Mouse (Mus musculus) MEL (cell line): ENCODE results near the gene Kcnc3.

Experiments used
- CHD2 ChIP-seq: IDR thresholded peaks from 2 replicates; pipeline ENCODE4 v1.6.1; 2011; ENCODE audit warnings: low read length, improper control_type of control experiment
- CTCF ChIP-seq, 3 experiments: IDR thresholded peaks in 2 of 3; conservative IDR thresholded peaks in 1 of 3; 2 replicates each; pipeline ENCODE4 v1.5.1; 2011 to 2012; ENCODE audit warnings: low read length in 3 of 3, low read depth in 2 of 3, mild to moderate bottlenecking in 2 of 3, improper control_type of control experiment in 1 of 3, inconsistent platforms in 1 of 3, mixed read lengths in 1 of 3, moderate library complexity in 1 of 3; ENCODE audit not compliant: control insufficient read depth in 1 of 3, insufficient read depth in 1 of 3, poor library complexity in 1 of 3, severe bottlenecking in 1 of 3
- E2F4 ChIP-seq: IDR thresholded peaks from 2 replicates; pipeline ENCODE4 v1.6.1; 2011; ENCODE audit warnings: low read depth, low read length, improper control_type of control experiment, borderline replicate concordance
- EP300 ChIP-seq, 2 experiments: IDR thresholded peaks; 2 replicates each; pipeline ENCODE4 v1.6.1; 2011; ENCODE audit warnings: improper control_type of control experiment in 2 of 2, low read length in 2 of 2, low read depth in 1 of 2, mild to moderate bottlenecking in 1 of 2
- GATA1 ChIP-seq: IDR thresholded peaks from 2 replicates; pipeline ENCODE4 v1.6.1; 2011; ENCODE audit warnings: low read depth, low read length, improper control_type of control experiment
- MAFK ChIP-seq: IDR thresholded peaks from 2 replicates; pipeline ENCODE4 v1.6.1; 2011; ENCODE audit warnings: low read depth, mild to moderate bottlenecking, low read length, improper control_type of control experiment, borderline replicate concordance
- NRF1 ChIP-seq: IDR thresholded peaks from 2 replicates; pipeline ENCODE4 v1.6.1; 2014; ENCODE audit warnings: low read depth, mild to moderate bottlenecking, inconsistent platforms, low read length, improper control_type of control experiment, moderate library complexity; ENCODE audit not compliant: poor library complexity, insufficient read depth, severe bottlenecking
- POLR2A ChIP-seq, 2 experiments: IDR thresholded peaks; 2 replicates each; pipeline ENCODE4 v1.6.1; 2011 to 2012; ENCODE audit warnings: low read length in 2 of 2, mild to moderate bottlenecking in 2 of 2, control low read depth in 1 of 2, improper control_type of control experiment in 1 of 2, low read depth in 1 of 2, moderate library complexity in 1 of 2; ENCODE audit not compliant: control insufficient read depth in 1 of 2, insufficient read depth in 1 of 2, poor library complexity in 1 of 2
- TAL1 ChIP-seq: IDR thresholded peaks from 2 replicates; pipeline ENCODE4 v1.6.1; 2012; ENCODE audit warnings: mild to moderate bottlenecking, inconsistent platforms, low read length, moderate library complexity, mixed read lengths
- TCF12 ChIP-seq: IDR thresholded peaks from 2 replicates; pipeline ENCODE4 v1.6.1; 2014; ENCODE audit warnings: low read depth, mild to moderate bottlenecking, inconsistent platforms, low read length, improper control_type of control experiment, moderate library complexity
- UBTF ChIP-seq: IDR thresholded peaks from 2 replicates; pipeline ENCODE4 v1.6.1; 2012; ENCODE audit warnings: low read depth, mild to moderate bottlenecking, inconsistent platforms, low read length, improper control_type of control experiment, moderate library complexity, borderline replicate concordance; ENCODE audit not compliant: insufficient read depth
- USF1 ChIP-seq: IDR thresholded peaks from 2 replicates; pipeline ENCODE4 v1.6.1; 2014; ENCODE audit warnings: low read depth, mild to moderate bottlenecking, inconsistent platforms, low read length, improper control_type of control experiment, moderate library complexity
- USF2 ChIP-seq, 2 experiments: IDR thresholded peaks; 2 replicates each; pipeline ENCODE4 v1.6.1; 2011 to 2012; ENCODE audit warnings: improper control_type of control experiment in 2 of 2, low read length in 2 of 2, borderline replicate concordance in 1 of 2, inconsistent platforms in 1 of 2, low read depth in 1 of 2, mild to moderate bottlenecking in 1 of 2; ENCODE audit not compliant: insufficient read depth in 1 of 2
- ZNF384 ChIP-seq: IDR thresholded peaks from 2 replicates; pipeline ENCODE4 v1.6.1; 2012; ENCODE audit warnings: low read depth, mild to moderate bottlenecking, inconsistent platforms, low read length, improper control_type of control experiment

DNA sequence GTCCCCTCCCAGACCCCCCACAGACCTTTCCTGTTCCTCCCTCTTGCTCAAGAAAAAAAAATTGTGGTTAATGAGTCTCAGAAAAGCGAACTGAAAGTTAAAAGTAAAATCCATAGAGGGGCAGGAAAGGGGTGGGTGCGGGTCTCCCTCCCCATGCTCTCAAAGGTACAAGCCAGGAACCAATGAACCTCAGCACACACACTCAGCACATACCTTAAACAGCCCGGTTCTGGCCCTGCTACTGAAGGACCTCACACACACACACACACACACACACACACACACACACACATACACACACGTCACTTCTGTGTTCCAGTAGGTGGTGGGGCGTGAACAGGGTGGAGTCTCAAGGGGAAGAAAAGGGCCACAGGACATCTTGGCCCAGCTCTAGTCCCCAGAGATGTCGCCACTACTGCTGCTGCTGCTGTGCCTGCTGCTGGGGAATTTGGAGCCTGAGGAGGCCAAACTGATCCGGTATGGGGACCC lies 18.2 kb upstream of the Kcnc3 start, which contains the start of gene Napsa:
- TF ChIP-seq POLR2A (IDR thresholded peaks at IDR 0.05; ENCODE audit: control insufficient read depth in 1 of 2, insufficient read depth in 1 of 2, low read depth in 1 of 2, low read length in 2 of 2, poor library complexity in 1 of 2) (no peak), TCF12 (no peak), USF2 (IDR thresholded peaks at IDR 0.05; ENCODE audit: borderline replicate concordance in 1 of 2, insufficient read depth in 1 of 2, low read depth in 1 of 2, low read length in 2 of 2) (no peak), CTCF (IDR thresholded peaks at IDR 0.05 in 2 of 3, conservative IDR thresholded peaks at IDR 0.05 in 1 of 3; ENCODE audit: control insufficient read depth in 1 of 3, insufficient read depth in 1 of 3, low read depth in 2 of 3, low read length in 3 of 3, poor library complexity in 1 of 3, severe bottlenecking in 1 of 3) (no peak), CHD2 (no peak), USF1 (no peak), UBTF (no peak), TAL1 (no peak), E2F4 (no peak), EP300 (IDR thresholded peaks at IDR 0.05; ENCODE audit: low read depth in 1 of 2, low read length in 2 of 2) (no peak), ZNF384 (no peak), NRF1 (no peak), GATA1 (no peak), MAFK (no peak)
